Mouse (Mus musculus) myocyte (in vitro differentiated cells): ENCODE measurements around the gene Hist2h2be. TPM values are rescaled to one million over a fixed set of nuclear protein-coding genes. Genes with fewer than 3 reads are reported as not detected.
A peak's percentile ranks its signal among the peaks of the same experiment; 100 is the strongest.
"Not testable (repeated sequence)": the region's sequence is repeated elsewhere in the genome, so short reads cannot be mapped to it uniquely, and the experiment has no call there.

Source experiments
- H3K27me3 ChIP-seq: one replicate; pipeline ENCODE4 v1.6.1; 2011; ENCODE audit not compliant: control insufficient read depth, insufficient read depth, insufficient read length
- H3K36me3 ChIP-seq: one replicate; pipeline ENCODE4 v1.6.1; 2011; ENCODE audit not compliant: control insufficient read depth, insufficient read depth
- H3K4me2 ChIP-seq: one replicate; pipeline ENCODE4 v1.6.1; 2011; ENCODE audit warnings: low read depth, control low read depth
- H3K4me3 ChIP-seq: one replicate; pipeline ENCODE4 v1.5.1; 2011; ENCODE audit warnings: mild to moderate bottlenecking, control low read depth, moderate library complexity
- H3K79me2 ChIP-seq: one replicate; pipeline ENCODE4 v1.6.1; 2011; ENCODE audit not compliant: control insufficient read depth, insufficient read depth
- H3ac ChIP-seq: one replicate; pipeline ENCODE4 v1.6.1; 2011; ENCODE audit not compliant: control insufficient read depth, insufficient read length
- CEBPB ChIP-seq: IDR thresholded peaks from 2 replicates; pipeline ENCODE4 v1.6.1; 2011; ENCODE audit warnings: mild to moderate bottlenecking, moderate library complexity; ENCODE audit not compliant: poor library complexity, insufficient read depth, severe bottlenecking
- E2F4 ChIP-seq: IDR thresholded peaks from one replicate; pipeline ENCODE4 v1.6.1; 2011; ENCODE audit warnings: mild to moderate bottlenecking, control low read depth, moderate library complexity; ENCODE audit not compliant: insufficient read depth
- MAX ChIP-seq: IDR thresholded peaks from one replicate; pipeline ENCODE4 v1.6.1; 2011; ENCODE audit warnings: low read depth, mild to moderate bottlenecking, control low read depth
- MYOD1 ChIP-seq, 3 experiments: IDR thresholded peaks; one replicate each; pipeline ENCODE4 v1.6.1; 2011; ENCODE audit warnings: control low read depth in 2 of 3, low read depth in 2 of 3, mild to moderate bottlenecking in 2 of 3, moderate library complexity in 1 of 3; ENCODE audit not compliant: insufficient read length in 2 of 3, control insufficient read depth in 1 of 3
- MYOG ChIP-seq, 3 experiments: IDR thresholded peaks; one replicate each; pipeline ENCODE4 v1.6.1; 2011; ENCODE audit warnings: control low read depth in 2 of 3, low read depth in 2 of 3, mild to moderate bottlenecking in 2 of 3; ENCODE audit not compliant: insufficient read length in 2 of 3, control insufficient read depth in 1 of 3, insufficient read depth in 1 of 3
- POLR2A ChIP-seq: IDR thresholded peaks from one replicate; pipeline ENCODE4 v1.6.1; 2011; ENCODE audit warnings: low read depth, mild to moderate bottlenecking, control low read depth, moderate library complexity; ENCODE audit not compliant: insufficient read length
- POLR2AphosphoS2 ChIP-seq: IDR thresholded peaks from one replicate; pipeline ENCODE4 v1.6.1; 2011; ENCODE audit warnings: low read depth, control low read depth; ENCODE audit not compliant: insufficient read length
- REST ChIP-seq: IDR thresholded peaks from one replicate; pipeline ENCODE4 v1.6.1; 2011; ENCODE audit warnings: mild to moderate bottlenecking, control low read depth, moderate library complexity; ENCODE audit not compliant: insufficient read depth, insufficient read length
- SRF ChIP-seq: IDR thresholded peaks from one replicate; pipeline ENCODE4 v1.6.1; 2011; ENCODE audit warnings: low read depth; ENCODE audit not compliant: control insufficient read depth, insufficient read length
- TCF12 ChIP-seq: IDR thresholded peaks from one replicate; pipeline ENCODE4 v1.6.1; 2011; ENCODE audit warnings: mild to moderate bottlenecking, control low read depth; ENCODE audit not compliant: poor library complexity, insufficient read depth, severe bottlenecking
- TCF3 ChIP-seq: IDR thresholded peaks from one replicate; pipeline ENCODE4 v1.6.1; 2011; ENCODE audit warnings: low read depth, control low read depth; ENCODE audit not compliant: insufficient read length
- USF1 ChIP-seq: IDR thresholded peaks from one replicate; pipeline ENCODE4 v1.6.1; 2011; ENCODE audit warnings: low read depth, mild to moderate bottlenecking, control low read depth, moderate library complexity
- polyA plus RNA-seq: library from polyadenylated mRNA; unstranded; fragments of >200 nt; fragmentation: generic; extraction: Trizol; gene quantifications from one replicate; pipeline ENCODE4 v1.2.1, GENCODE M21; 2012; ENCODE audit warnings: missing spikeins

The Hist2h2be gene
- polyA plus RNA-seq, 1 experiment, result 2.2 TPM

DNA sequence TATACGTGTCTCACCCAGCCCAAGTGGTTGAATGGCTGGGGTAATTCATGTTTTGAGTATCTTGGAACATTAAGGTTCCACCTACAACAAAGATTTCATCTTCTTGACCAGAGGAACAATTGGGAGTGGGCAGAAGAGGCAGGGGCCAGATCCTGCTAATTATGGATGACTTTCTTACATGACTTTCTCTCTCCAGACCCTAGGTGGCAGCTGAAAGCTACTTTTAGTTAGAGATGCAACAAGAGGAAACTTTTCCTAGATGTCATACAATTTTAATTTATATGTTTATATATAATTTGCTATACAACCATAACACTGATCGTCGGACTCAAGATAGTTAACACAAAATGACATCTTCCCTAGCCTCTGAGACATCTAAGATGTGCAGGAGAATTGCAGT lies 13.1 kb upstream of the Hist2h2be start:
- H3K36me3 ChIP-seq, result no peaks in the 10 kb centered on the region
- no peak overlapping the region for H3K4me2 ChIP-seq
- no peak overlapping the region for H3K4me3 ChIP-seq
- no peak overlapping the region for H3ac ChIP-seq
- no peaks in the 10 kb centered on the region for H3K27me3 ChIP-seq
- TF ChIP-seq POLR2A (no peak), USF1 (no peak), SRF (no peak), MAX (no peak), E2F4 (no peak), MYOD1 (IDR thresholded peaks at IDR 0.05; ENCODE audit: control insufficient read depth in 1 of 3, insufficient read length in 2 of 3, low read depth in 2 of 3) (no peak), TCF12 (no peak), REST (no peak), MYOG (IDR thresholded peaks at IDR 0.05; ENCODE audit: control insufficient read depth in 1 of 3, insufficient read depth in 1 of 3, insufficient read length in 2 of 3, low read depth in 2 of 3) (no peak), POLR2AphosphoS2 (no peak), CEBPB (no peak), TCF3 (no peak)
- no peaks in the 10 kb centered on the region for H3K79me2 ChIP-seq

DNA sequence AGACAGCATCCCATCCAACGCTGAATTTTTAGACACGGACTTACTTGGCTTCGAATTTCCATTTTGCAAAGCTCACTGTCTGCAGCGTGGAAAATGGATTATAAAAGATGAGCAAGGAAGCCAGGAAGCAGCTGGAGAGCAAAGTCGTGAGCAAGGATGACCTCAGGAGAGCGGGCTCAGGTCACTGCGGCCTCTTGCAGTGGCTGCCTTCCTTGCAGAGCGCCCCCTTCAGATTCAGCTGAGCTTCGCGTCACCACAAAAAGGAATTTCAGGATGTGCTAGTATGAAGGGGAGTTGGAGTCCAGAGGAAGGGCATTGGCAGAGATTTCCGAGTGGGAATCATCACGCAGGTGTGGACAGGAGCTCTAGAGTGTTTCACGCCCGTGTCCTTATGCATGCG lies 11.7 kb upstream of the Hist2h2be start:
- no peak overlapping the region for H3K4me2 ChIP-seq
- TF ChIP-seq POLR2A (no peak), MYOG (IDR thresholded peaks at IDR 0.05; ENCODE audit: control insufficient read depth in 1 of 3, insufficient read depth in 1 of 3, insufficient read length in 2 of 3, low read depth in 2 of 3) (no peak), MYOD1 (IDR thresholded peaks at IDR 0.05; ENCODE audit: control insufficient read depth in 1 of 3, insufficient read length in 2 of 3, low read depth in 2 of 3) (no peak), TCF3 (no peak), TCF12 (no peak), POLR2AphosphoS2 (no peak), E2F4 (no peak), CEBPB (no peak), MAX (no peak), SRF (no peak), REST (no peak), USF1 (no peak)
- H3ac ChIP-seq, result no peak overlapping the region
- no peaks in the 10 kb centered on the region for H3K79me2 ChIP-seq
- H3K36me3 ChIP-seq, result no peaks in the 10 kb centered on the region
- no peaks in the 10 kb centered on the region for H3K27me3 ChIP-seq
- H3K4me3 ChIP-seq, result no peak overlapping the region

- no peak for TF ChIP-seq TCF12
- TF ChIP-seq REST, result no peak
- no peak for TF ChIP-seq CEBPB
- TF ChIP-seq POLR2A, result no peak
- TF ChIP-seq MYOD1 (IDR thresholded peaks at IDR 0.05; ENCODE audit: control insufficient read depth in 1 of 3, insufficient read length in 2 of 3, low read depth in 2 of 3), result no peak
- no peak for TF ChIP-seq USF1
- no peak for TF ChIP-seq POLR2AphosphoS2
- Histone ChIP-seq H3ac (peak overlapping the region; percentile 59), H3K4me3 (peak overlapping the region; percentile 47), H3K4me2 (peak overlapping the region; percentile 96), H3K79me2 (no peaks in the 10 kb centered on the region), H3K27me3 (no peaks in the 10 kb centered on the region), H3K36me3 (no peaks in the 10 kb centered on the region)
Measured at GRCm38 (mm10) chr3:96219191-96219641, 1.7 kb upstream of the Hist2h2be start.

- Histone ChIP-seq H3K36me3 (no peaks in the 10 kb centered on the region), H3K4me3 (peak within 1 kb of the TSS; percentile 47), H3K4me2 (peak within 1 kb of the TSS; percentile 96), H3K27me3 (no peaks in the 10 kb centered on the region), H3ac (peak within 1 kb of the TSS; percentile 59), H3K79me2 (no peaks in the 10 kb centered on the region)
- TF ChIP-seq POLR2A, result peak; percentile 97
- peak; percentile 98 for TF ChIP-seq POLR2AphosphoS2
- peak in 1 of 3 experiments; percentile 23 for TF ChIP-seq MYOG (IDR thresholded peaks at IDR 0.05; ENCODE audit: control insufficient read depth in 1 of 3, insufficient read depth in 1 of 3, insufficient read length in 2 of 3, low read depth in 2 of 3)
- no peak for TF ChIP-seq TCF3
- TF ChIP-seq MYOD1 (IDR thresholded peaks at IDR 0.05; ENCODE audit: control insufficient read depth in 1 of 3, insufficient read length in 2 of 3, low read depth in 2 of 3), result peak in 1 of 3 experiments; percentile 27
Measured at GRCm38 (mm10) chr3:96219661-96220130, 1.2 kb upstream of the Hist2h2be start, which contains the start of the genes Bola1 and Hist2h2ab. Bola1 (minus strand) TSS chr3:96219709. Hist2h2ab (plus strand) TSS chr3:96219865.

DNA sequence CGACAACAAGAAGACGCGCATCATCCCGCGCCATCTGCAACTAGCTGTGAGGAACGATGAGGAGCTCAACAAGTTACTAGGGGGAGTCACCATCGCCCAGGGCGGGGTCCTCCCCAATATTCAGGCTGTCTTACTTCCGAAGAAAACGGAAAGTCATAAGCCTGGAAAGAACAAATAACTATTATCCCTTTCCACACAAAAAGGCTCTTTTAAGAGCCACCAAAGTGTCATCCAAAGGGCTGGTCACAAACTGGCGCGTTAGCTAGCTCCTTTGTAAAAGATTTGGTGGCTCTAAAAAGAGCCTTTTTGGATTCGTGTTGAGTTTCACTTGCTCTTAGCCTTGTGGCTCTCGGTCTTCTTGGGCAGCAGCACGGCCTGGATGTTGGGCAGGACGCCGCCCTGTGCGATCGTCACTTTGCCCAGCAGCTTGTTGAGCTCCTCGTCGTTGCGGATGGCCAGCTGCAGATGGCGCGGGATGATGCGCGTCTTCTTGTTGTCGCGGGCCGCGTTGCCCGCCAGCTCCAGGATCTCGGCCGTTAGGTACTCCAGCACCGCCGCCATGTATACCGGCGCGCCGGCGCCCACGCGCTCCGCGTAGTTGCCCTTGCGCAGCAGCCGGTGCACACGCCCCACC lies 671 bp upstream of the Hist2h2be start:
- Histone ChIP-seq H3ac (peak overlapping the region; percentile 59), H3K4me2 (peak overlapping the region; percentile 96), H3K4me3 (peak overlapping the region; percentile 47)
- not testable (repeated sequence) for H3K36me3 ChIP-seq, H3K27me3 ChIP-seq, H3K79me2 ChIP-seq
- TF ChIP-seq POLR2AphosphoS2 (peak; percentile 91), POLR2A (peak; percentile 83)
